Mouse (Mus musculus): ENCODE measurements at regions not wholly inside any gene's neighbourhood (a gene's known extent, or its start where the extent isn't known, plus 50 kb on each side); places are given as distances from the start of the nearest gene placed in this dataset.
"Not testable (repeated sequence)": the region's sequence is repeated elsewhere in the genome, so short reads cannot be mapped to it uniquely, and the experiment has no call there.

DNA sequence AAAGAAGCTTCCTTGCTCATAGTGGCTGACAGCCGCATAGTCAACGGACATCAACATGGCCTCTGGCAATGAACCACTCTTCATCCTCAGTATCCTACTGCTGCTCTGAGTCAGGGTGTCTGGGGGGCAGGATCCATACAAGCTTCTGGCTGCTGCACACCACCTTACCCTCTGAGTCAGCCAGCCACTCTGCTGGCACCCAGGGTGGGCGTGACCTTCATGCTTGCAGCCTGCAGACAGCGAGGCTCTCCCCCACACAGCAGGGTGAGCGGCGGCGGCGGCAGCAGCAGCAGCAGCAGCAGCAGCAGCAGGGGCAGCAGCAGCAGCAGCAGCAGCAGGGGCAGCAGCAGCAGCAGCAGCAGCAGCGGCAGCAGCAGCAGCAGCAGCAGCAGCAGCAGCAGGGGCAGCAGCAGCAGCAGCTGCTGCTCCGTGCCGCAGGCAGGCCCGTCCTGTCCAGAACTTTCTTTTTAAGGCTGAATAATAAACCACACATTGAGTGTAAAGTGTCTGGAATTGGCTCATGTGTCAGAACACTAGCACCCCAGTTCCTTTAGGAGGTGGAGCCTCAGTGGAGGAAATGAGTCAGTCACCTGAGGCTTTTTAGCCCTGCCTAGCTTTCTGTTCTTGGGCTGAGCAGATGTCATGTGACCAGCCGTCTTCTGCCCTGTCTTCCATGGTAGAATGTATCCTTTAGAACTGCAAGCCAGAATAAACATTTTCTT is 186.3 kb downstream of the 1810013L24Rik start:
- DNase-seq (ENCODE audit: low spot score in 2 of 2): no peak

DNA sequence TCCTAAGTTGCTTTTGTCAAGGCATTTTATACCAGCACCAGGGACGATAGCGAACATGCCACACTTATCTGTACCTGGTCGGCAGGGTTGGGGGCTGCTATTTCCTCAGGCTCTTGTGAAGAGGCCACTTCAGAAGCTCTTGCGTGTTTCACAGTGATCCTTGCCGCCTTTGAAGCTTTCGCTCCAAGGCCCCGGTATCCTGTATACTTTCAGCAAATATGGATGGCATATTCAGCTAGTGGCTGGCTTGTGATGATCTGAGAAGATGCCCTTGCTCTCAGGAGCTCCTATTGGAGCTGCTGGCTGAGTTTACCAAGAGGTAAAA is 186.8 kb downstream of the 1810013L24Rik start:
- DNase-seq (ENCODE audit: low spot score in 2 of 2): no peak

DNA sequence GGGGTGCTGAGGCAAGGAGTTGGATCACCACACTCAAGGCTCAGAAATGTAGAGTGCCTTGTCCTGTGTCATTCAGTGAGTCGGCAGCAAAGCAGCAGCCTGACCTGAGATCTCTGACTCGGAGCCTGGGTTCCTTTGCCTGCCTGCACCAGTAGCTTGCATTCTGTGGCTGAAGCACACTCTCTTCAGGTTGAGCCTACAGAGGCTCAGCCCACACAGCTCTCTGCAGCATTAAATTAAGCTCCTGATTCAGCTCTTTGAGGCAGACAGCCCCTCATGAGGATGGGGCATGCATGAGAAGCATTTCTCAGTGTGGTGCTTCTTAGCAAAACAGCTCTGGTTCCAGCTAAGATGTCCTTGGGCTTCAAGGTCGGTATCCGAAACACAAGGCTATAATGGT is 200.8 kb downstream of the 1810013L24Rik start:
- DNase-seq (ENCODE audit: low spot score in 2 of 2): peak; percentile 46 to 61

DNA sequence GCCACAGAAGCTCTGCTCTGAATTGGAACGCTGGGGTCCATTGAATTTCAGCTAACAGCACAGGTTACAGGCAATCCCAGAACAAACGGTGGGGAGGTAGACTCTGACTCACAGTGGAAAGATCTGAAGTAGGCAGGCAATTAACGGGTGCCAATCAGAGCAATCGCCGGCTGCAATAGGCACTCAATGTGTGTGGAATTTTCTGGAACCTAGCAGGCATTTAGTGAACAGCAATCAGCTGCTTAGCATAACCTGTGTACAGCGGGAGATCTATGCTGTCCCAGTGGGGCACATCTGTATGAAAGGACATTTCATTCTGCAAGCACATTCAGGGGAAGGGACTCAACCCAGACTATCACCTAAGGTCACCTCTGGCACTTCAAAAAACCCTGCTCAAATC is 213.4 kb downstream of the 1810013L24Rik start:
- DNase-seq (ENCODE audit: low spot score in 2 of 2): no peak

DNA sequence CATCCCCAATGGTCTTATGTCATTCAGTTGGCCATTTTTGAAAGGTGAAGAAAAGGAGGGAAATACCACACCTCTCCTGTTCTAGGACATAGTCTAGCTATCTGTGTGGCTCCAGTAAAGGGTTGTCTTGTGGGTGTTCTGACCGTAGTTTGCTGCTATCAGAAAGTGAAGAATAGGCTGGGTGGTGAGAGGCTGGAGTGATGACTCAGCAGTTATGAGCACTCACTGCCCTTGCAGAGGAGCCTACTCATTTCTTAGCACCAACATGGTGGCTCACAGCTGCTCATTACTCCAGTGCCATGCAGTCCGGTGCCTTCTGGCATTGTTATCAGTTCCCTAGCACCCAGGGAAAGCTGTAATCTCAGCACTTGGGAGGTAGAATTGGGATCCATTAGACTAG is 217.0 kb downstream of the 1810013L24Rik start:
- DNase-seq (ENCODE audit: low spot score in 2 of 2): no peak

DNA sequence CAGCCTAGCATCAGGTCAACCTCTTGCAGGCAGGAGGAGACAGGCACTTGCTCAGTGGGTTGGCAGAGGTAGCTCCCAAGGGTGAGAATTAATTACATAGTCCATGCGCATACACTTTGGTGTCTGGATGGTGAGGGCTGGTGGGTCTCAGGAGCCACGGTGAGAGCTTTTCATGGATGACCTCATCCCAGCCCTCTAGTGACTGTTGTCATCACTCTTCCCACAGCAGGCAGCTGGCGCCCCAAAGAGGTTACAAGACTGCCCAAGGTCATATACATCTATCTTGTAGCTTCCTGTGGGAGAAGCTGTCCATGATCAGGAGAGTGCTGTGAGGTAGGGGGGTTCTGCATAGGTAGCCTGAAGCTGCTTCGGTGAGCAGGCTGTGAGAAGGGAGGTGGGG is 224.5 kb downstream of the 1810013L24Rik start:
- DNase-seq (ENCODE audit: low spot score in 2 of 2): no peak

DNA sequence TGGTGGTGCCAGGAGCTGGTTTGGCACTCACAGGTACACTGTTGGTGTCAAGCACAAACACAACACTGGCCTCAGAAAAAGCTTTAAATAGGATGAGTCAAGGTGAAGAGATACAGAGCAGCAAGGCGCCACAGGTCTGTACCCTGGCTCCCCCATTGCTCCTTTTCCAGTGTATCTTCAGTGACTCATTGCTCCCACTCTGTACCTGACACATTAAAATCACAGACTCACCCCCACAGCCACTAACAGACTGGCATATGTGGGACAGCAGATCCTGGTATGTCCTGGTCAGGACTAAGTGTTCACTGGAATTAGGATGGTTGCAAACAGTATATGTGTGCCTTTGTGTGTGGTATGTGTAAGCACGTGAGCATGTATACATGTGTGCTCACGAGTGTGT is 226.5 kb downstream of the 1810013L24Rik start:
- peak; percentile 8 to 16 for DNase-seq (ENCODE audit: low spot score in 2 of 2)

DNA sequence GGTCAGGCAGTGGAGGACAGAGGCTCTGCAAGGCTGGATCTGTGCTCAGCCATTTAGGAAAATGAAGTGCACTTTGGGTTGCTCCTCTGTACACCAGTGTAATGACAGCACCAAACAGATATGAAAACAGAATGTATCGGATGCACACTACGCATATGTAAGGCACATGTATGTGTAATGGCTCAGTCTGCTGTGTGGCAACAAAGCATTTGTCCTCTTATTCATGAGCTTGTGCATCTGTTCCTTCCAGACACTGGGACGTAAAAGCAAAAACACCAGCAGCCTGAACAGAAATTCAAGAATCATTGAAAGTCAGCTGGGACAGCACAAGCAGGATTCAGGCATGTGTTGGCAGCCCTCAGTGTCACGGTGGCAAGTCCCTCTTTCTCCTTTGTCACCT is 241.6 kb downstream of the 1810013L24Rik start:
- DNase-seq (ENCODE audit: low spot score in 2 of 2): no peak

DNA sequence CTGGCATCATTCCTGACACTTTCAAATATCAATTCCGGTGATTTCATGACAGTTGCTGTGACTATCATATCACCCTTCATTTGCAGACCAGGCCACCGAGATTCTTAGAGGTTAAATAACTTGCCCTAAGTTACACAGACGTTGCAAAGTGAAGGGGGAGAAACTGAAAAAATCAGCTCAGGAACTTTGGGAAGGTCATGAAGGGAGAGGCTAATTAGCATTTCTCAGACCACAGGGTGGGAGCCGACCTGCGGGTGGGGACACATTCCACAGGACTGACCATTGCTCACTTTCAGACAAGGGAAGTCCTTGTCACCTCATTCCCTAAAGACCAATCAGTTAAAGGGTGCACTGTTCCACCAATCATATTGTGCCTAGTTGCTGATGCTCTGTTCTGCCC is 242.1 kb downstream of the 1810013L24Rik start:
- not testable (repeated sequence) for DNase-seq (ENCODE audit: low spot score in 2 of 2)

DNA sequence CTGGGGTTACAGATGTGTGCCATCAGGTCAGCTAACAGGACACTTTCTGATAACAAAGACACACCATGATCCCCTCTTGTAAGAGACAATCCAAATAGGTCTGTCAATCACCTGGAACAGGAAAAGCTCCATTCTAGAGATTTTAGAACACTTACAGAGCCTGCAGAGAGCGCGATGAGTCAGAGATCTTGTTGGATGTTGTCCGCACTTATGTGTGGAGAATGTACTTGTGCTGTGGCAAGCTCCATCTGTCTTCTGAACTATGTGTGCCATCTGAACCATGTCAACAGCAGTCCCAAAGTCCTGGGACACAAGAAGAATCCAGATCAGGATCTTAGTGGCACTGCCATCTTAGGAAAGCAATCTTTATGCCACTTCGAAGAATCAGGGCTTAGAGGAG is 244.4 kb downstream of the 1810013L24Rik start:
- DNase-seq (ENCODE audit: low spot score in 2 of 2): no peak

DNA sequence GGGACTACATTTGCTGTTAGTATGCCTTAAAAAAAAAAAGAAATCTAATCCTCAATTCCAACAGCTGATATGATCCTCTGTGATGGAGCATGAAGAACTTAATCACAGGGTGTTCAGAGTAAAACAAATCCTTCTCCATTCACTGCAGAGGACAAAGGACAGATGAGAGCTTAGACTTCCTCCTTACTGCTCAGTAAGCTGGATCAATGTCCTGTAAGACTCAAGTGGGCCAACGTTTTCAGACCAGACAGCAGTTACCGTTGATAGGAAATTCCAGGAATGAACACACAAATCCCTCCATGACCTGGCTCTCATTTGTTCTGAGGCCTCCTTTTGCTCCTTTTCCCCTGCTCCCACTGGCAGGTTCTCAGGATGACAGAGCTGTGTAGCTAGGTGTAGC is 247.6 kb downstream of the 1810013L24Rik start:
- DNase-seq (ENCODE audit: low spot score in 2 of 2): no peak

DNA sequence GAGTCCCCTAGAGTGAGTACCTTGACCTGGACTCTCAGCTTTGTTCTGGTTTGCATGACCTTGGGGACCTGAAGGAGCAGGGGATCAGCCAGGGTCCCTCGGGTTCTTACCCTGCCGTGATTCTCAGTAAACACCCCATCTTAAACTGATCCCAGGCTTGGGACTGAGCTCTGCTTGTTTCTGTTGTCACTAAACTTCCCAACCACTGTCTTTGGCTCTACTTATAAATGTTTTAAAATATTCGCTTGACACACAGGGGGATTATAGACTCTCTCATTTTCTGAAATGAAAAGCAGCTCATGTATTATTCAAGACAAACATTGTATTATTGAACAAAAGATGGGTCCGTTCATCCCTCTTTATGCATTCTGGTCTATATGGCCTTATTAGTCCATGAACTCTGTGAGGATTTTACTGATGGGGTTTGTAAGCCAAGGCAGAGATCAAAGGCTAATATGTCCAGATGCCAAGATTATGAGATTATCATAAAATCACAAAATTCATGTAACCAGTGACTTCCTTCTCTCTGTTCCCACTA is 248.6 kb downstream of the 1810013L24Rik start:
- no peak for DNase-seq (ENCODE audit: low spot score in 2 of 2)

DNA sequence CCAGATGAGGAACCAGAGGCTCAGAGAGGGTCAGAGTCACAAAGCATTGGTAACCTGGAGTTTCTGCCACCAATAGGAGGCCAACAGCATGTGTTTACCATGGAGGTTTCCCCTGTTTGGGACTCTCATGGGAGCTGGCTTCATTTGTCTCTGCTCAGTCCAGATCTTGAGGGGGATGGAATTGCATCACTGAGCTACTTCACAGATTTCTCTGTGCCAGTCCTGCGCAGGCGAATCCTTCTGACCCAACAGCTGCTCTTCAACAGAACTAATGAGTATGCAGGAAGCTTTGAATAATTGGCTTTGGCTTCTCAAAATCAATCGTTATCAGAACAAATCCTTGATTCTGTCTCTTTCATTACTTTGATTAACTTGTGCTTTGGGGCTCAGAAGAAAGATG is 253.1 kb downstream of the 1810013L24Rik start:
- no peak for DNase-seq (ENCODE audit: low spot score in 2 of 2)

DNA sequence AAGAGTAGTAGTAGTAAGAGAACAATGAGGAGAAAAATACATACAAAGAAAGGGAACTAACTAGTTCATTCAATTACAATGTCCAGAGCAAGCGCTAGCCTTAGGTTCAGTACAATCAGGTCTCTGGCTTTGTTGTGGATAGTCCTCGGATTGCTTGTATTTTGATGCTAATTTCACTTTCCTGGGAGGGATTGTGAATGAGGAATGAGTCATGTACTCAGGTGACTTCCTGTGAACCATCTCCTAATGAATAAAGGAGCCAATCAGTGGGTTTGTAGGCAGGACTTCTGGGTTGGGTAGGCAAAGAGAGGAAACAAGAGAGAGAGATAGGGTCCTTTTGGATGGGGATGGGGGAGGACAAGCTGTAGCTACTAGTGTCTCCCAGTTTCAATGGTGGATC is 253.8 kb downstream of the 1810013L24Rik start:
- DNase-seq (ENCODE audit: low spot score in 2 of 2): no peak

DNA sequence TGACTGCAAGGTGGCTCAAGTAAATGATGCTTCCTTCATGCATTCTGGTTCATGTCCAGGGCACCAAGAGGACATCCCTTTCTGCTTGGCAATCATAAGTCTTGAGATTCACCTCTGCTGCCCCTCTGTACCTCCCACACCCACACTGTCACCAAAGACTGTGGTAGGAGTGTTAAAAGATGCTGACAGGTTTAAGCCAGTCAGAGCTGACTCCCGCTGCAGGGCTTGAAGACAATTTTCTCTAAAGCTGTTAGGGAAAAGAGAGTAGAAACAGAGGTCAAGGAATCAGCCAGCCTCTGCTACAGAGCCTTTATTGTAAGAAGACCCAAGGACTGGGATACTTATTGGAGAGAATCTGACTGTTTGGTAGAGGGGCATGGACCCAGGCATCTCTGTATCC is 254.7 kb downstream of the 1810013L24Rik start:
- no peak for DNase-seq (ENCODE audit: low spot score in 2 of 2)

DNA sequence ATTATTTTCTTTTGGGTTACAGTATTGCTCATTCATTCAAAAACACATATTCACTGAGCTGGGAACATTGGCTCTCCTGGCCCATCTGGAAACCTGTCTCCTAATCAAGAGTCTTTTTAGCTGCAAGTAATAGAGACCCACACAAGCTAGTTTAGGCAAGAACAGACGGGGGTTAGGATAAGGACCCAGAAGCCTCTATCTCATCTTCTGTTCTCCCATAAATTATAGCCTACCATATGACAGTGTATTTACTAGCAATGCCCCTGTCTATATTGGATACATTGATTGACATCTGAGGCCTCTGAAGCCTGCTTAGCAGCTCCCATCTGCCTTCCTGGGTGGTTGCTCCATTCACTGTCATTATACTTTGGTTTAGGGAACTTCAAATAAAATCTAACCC is 255.2 kb downstream of the 1810013L24Rik start:
- no peak for DNase-seq (ENCODE audit: low spot score in 2 of 2)

DNA sequence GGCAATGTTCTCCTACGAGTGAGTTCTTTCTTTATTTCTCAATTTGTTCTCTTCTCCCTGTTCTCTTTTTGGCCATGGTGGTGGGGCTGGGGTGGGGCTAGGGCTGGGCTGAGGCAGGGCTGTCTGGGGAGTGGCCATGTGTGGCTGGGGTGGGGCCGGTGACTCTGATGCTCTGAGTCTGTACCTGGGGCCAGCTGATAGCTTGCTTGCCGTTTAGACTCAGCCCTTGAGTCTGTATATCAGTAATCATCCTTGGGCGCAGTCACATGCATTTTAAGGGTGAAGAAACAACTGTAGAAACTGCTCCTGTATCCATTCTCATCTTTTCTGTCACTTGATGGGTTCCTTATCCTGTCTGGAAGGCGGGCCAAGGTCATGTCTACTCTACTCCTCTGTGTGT is 256.1 kb downstream of the 1810013L24Rik start:
- no peak for DNase-seq (ENCODE audit: low spot score in 2 of 2)

DNA sequence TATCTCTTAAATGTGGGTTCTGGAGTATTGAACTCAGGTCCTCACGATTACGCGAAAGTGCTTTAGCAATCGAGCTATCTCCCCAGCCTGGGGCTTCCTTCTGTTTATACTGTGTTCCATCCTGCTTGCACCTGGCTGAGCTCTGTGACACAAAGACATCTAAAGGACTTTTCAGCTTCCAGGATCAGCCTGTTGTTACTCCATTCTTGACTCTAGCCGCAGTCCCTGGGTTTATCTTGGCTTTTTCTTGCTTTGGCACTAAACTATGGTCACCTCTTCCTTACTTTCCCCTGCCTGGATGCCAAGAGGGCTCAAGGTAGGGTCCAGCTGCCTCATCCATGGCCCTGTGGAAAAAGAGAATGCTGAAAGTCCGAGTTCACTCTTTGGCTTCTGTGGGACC is 261.9 kb downstream of the 1810013L24Rik start:
- DNase-seq (ENCODE audit: low spot score in 2 of 2): no peak

DNA sequence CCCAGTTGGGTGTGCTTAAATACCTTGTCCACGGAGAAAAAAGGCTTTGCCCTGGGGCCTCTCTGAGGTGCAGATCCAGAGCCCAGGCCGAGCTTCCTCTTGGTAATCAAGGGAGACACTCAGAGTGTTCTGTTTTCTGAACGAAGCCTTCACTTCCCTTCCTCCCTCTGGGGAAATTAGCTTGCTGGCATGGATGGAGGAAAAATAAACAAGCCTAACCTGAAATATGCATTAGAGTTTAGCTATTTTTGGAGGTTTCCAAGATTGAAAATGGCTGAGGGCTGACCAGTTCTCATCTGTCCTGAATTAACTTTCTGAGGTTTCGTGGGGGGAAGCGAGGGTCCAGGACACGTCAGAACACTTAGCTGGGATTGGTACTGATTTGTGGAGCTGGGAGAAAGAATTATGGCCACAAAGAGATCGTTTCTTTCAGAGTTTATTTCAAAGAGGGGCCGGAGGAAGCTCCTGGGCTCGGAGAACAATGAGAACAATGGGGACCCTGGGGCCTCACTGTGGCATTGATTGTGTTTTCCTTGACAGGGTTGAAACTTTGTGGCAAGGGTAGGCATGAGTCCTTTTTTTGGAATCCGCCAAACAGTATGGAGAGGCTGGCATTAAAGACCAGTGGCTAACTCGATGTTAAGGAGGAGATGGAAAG is 262.4 kb downstream of the 1810013L24Rik start:
- DNase-seq (ENCODE audit: low spot score in 2 of 2): no peak

DNA sequence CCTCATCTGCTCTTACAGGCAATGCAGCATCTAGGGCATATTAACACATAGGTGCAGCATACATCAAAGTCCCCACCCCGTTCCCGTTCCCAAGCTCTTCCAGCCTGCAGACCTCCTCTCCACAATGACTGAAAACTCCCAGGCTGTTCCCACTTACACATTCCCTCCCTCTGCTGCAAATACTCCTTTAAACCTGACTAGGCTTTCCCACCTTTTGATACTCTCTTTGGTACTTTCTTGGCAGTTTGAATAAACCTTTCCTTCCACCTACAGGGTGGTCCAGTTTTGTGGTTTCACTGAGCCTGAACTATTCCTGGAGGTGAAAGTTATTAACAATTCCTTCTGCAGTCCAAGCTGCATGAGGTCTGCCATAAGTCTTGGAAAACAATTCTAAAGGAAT is 263.7 kb downstream of the 1810013L24Rik start:
- DNase-seq (ENCODE audit: low spot score in 2 of 2): no peak

DNA sequence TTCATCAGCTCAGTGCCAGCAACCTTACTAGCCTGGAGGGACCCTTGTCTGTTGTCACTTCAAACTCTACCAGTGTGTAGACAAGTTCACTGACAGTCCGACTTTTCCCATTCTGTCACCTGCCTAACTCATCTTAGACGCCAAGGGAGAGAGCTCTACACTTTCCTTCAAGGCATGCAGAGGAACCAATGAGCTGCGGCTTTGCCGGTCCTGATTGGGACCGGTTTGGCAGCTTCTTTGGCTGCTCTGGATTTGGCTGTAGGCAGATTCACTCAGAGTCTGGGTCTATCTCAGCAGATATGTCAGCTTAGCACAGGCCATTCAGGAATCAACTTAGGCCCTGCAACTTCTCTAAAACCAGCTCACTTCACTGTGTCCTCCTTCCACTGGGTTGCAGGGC is 264.3 kb downstream of the 1810013L24Rik start:
- DNase-seq (ENCODE audit: low spot score in 2 of 2): no peak

DNA sequence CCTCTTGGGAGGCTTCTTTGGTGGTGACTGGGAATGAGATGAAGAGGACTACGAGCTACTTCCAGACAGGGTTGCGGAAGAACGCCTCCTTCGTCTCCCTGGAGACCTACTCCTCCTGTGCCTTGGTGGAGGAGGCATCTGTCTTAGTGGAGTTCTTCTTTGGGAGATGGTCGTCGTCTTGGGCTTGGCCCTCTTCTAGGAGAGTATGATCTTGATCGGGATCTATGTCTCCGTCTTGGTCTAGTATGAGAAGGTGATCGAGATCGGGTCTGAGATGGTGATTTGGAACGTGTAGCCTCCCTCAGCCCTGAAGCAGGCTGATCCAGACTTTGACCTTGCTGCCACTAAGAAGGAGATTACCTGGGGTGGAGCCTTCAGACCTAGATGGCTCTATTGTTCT is 276.3 kb downstream of the 1810013L24Rik start:
- no peak for DNase-seq (ENCODE audit: low spot score in 2 of 2)

DNA sequence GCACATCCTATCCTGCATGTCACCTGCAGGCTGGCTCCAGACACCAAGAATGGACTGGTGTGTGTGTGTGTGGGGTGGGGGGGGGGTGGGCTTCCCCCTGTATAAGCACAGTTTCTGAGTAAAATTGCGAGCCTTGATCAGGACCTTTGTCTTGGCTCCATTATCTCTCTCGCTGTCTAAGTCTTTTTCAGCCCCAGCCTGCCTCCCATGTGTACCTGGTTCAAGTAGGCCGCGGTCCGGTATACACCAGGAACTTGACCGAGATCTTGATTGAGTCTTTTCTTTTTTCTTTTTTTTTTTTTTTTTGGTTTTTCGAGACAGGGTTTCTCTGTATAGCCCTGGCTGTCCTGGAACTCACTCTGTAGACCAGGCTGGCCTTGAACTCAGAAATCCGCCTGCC is 276.8 kb downstream of the 1810013L24Rik start:
- not testable (repeated sequence) for DNase-seq (ENCODE audit: low spot score in 2 of 2)

DNA sequence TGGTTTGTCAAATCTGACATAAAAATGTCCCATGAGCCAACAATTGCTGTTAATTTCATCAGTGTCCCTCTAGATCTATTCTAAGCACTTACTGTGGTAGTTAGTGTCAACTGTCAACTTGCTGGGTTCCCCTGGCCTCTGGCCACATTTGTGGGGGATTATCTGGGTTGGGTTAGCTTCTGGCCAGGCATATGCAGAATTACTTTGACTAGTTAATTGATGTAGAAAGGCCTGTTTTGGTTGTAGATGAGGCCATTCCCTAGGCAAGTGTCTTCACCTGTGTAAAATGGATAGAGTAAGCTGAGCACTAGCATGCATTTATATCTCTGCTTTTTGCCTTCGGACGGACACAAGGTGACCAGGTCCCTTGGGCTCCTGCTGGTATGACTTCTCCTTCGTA is 283.9 kb downstream of the 1810013L24Rik start:
- DNase-seq (ENCODE audit: low spot score in 2 of 2): no peak

Measured in right cerebral cortex, postnatal 36 days (tissue).